Mouse (Mus musculus): Measurements from ENCODE around the gene Rab37.

DNA sequence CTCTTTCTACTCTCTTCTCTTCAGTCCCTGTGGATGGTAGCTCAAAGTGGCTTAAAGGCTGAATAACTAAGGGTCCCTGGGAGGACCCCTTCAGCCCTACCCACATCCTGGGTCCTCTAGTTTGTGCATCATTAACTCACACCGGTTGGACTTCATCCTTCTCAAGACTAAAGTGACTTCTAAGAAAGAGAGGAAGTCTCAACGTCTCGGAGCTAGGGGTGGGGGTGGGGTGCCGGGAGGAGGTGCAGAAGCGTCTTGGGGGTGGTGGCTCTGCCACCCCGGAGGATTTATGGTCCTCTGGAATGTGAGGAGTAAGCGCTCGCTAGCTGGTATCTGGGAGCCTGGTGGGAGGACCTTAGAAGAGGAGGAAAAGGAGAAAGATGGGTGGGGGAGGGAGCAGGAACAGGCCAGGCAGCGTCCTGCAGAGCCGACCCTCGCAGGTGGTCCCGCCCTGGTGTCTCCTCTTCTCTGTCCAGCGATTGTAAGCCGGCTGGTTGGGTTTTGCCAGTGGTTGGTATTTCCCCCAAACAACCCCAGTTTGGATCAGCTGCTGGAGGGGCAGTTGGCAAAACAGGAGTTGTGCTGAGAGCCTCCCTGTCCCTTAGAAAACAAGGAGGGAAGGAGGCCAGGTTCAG is 73.2 kb downstream of the Rab37 start:
- TF ChIP-seq CTCF (IDR thresholded peaks at IDR 0.05; ENCODE audit: low read depth) (no peak), EP300 (IDR thresholded peaks at IDR 0.05; ENCODE audit: low read depth) (no peak)

All from liver, postnatal 0 days (tissue).